Mouse (Mus musculus) liver, embryonic 12.5 days (tissue): ENCODE measurements at regions not wholly inside any gene's neighbourhood (a gene's known extent, or its start where the extent isn't known, plus 50 kb on each side); places are given as distances from the start of the nearest gene placed in this dataset.

ENCODE experiments used
- ATAC-seq: fragments of 200-750 bp; cut with Nextera tagmentation; 2 replicates; pipeline ENCODE4 v1.8.0; 2017; ENCODE audit warnings: moderate number of reproducible peaks, mild to moderate bottlenecking, moderate library complexity
- H3K27ac ChIP-seq: fragments of 300-500 bp; sonication (generic); 2 replicates; pipeline ENCODE4 v1.5.1; 2016; ENCODE audit warnings: mild to moderate bottlenecking
- H3K27me3 ChIP-seq: fragments of 300-500 bp; sonication (generic); replicated peaks from 2 replicates; pipeline ENCODE4 v1.6.1; 2016; ENCODE audit warnings: mild to moderate bottlenecking, moderate library complexity
- H3K36me3 ChIP-seq: fragments of 300-500 bp; sonication (generic); 2 replicates; pipeline ENCODE4 v1.6.1; 2016; ENCODE audit warnings: mild to moderate bottlenecking, moderate library complexity
- H3K4me1 ChIP-seq: fragments of 300-500 bp; sonication (generic); 2 replicates; pipeline ENCODE4 v1.6.1; 2016
- H3K4me2 ChIP-seq: fragments of 300-500 bp; sonication (generic); 2 replicates; pipeline ENCODE4 v1.6.1; 2016; ENCODE audit warnings: mild to moderate bottlenecking, moderate library complexity
- H3K4me3 ChIP-seq: fragments of 300-500 bp; sonication (generic); 2 replicates; pipeline ENCODE4 v1.5.1; 2016; ENCODE audit warnings: mild to moderate bottlenecking, moderate library complexity
- H3K9ac ChIP-seq: fragments of 300-500 bp; sonication (generic); 2 replicates; pipeline ENCODE4 v1.6.1; 2016; ENCODE audit warnings: mild to moderate bottlenecking, moderate library complexity
- H3K9me3 ChIP-seq: fragments of 300-500 bp; sonication (generic); replicated peaks from 2 replicates; pipeline ENCODE4 v1.6.1; 2016; ENCODE audit warnings: mild to moderate bottlenecking, moderate library complexity
- WGBS: fragments of 180-500 bp; shearing (Covaris S2); methylation state at CpG from one replicate; pipeline ENCODE4 v1.1.7; 2016; ENCODE audit not compliant: insufficient replicate concordance; 5-methylcytosine and 5-hydroxymethylcytosine counted together

DNA sequence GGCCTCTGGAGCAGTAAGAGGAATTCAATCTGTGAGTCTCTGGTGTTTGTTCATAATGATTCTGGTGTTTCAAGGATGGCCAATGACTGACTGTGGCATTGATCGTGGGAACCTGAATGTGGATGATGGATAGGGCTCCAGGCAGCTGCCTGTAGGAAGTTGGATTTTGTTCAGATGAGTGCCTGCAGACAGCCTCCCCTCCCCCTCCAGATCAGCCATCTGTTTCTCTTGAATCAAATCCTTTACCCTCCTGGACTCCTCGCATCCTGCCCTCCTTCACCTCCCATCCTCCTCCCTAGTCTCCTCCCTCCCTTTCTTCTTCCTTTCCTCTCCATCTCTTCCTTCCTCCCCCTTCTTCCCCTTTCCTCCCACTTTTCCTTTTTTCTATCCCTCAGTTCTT is 307.6 kb upstream of the Plxna2 start:
- H3K4me3 ChIP-seq = no peak overlapping the region
- 28% methylated on average over 2 of the region's 2 CpGs for WGBS
- no peaks in the 10 kb centered on the region for H3K27me3 ChIP-seq
- no peaks in the 10 kb centered on the region for H3K36me3 ChIP-seq
- H3K4me2 ChIP-seq = no peak overlapping the region
- H3K27ac ChIP-seq = no peak overlapping the region
- H3K9ac ChIP-seq = no peak overlapping the region
- no peak for ATAC-seq
- peaks cover 21% of the 10 kb centered on the region for H3K4me1 ChIP-seq
- H3K9me3 ChIP-seq = no peaks in the 10 kb centered on the region

- peak; percentile 95 for ATAC-seq
- 41% methylated on average over 3 of the region's 3 CpGs for WGBS
- Histone ChIP-seq H3K9me3 (no peaks in the 10 kb centered on the region), H3K9ac (no peak overlapping the region), H3K4me3 (no peak overlapping the region), H3K27ac (peak overlapping the region; percentile 80), H3K36me3 (no peaks in the 10 kb centered on the region), H3K4me1 (peaks cover 21% of the 10 kb centered on the region), H3K27me3 (no peaks in the 10 kb centered on the region), H3K4me2 (peak overlapping the region; percentile 42)
Measured at GRCm38 (mm10) chr1:194308648-194309047, 309.4 kb upstream of the Plxna2 start.

DNA sequence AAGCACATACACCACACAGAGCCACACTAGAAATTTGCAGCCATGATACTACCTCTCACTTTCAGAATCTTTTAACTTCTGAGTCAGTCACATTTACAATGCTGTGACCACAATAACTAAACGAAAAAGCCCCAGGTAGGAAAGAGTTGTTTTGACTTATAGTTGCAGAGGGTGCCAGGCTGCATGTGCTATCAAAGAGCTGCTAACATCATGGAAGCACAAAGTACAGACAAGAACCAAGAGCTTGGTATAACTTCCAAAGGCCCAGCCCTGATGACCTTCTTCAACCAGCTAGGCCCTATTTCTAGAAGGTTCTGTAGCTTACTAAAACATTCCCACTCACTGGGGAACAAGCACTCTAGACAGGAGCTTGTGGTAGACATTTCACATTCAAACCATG is 314.1 kb upstream of the Plxna2 start:
- Histone ChIP-seq H3K4me1 (peaks cover 9% of the 10 kb centered on the region), H3K27me3 (no peaks in the 10 kb centered on the region), H3K9me3 (no peaks in the 10 kb centered on the region), H3K9ac (no peak overlapping the region), H3K36me3 (no peaks in the 10 kb centered on the region), H3K4me2 (no peak overlapping the region), H3K27ac (no peak overlapping the region), H3K4me3 (no peak overlapping the region)
- no peak for ATAC-seq
- 32% methylated on average over 1 of the region's 1 CpGs for WGBS

GRCm38 (mm10) chr1:194302775-194303174 is 315.2 kb upstream of the Plxna2 start:
- ATAC-seq = no peak
- H3K9ac ChIP-seq = no peak overlapping the region
- WGBS = 20% methylated on average over 1 of the region's 1 CpGs
- H3K4me3 ChIP-seq = no peak overlapping the region
- no peak overlapping the region for H3K27ac ChIP-seq
- H3K9me3 ChIP-seq = no peaks in the 10 kb centered on the region
- no peaks in the 10 kb centered on the region for H3K27me3 ChIP-seq
- no peak overlapping the region for H3K4me2 ChIP-seq
- peaks cover under 1% of the 10 kb centered on the region; the same call in 1 of the 2 replicates for H3K4me1 ChIP-seq
- no peaks in the 10 kb centered on the region for H3K36me3 ChIP-seq

GRCm38 (mm10) chr1:194281941-194282340 is 336.1 kb upstream of the Plxna2 start:
- H3K36me3 ChIP-seq = no peaks in the 10 kb centered on the region
- no peak overlapping the region for H3K4me2 ChIP-seq
- no peaks in the 10 kb centered on the region for H3K27me3 ChIP-seq
- H3K9me3 ChIP-seq = no peaks in the 10 kb centered on the region
- H3K9ac ChIP-seq = no peak overlapping the region
- H3K27ac ChIP-seq = no peak overlapping the region
- WGBS = 46% methylated on average over 3 of the region's 3 CpGs
- ATAC-seq = no peak
- H3K4me1 ChIP-seq = no peaks in the 10 kb centered on the region
- H3K4me3 ChIP-seq = no peak overlapping the region

GRCm38 (mm10) chr1:194268028-194268427 is 350.0 kb upstream of the Plxna2 start:
- H3K36me3 ChIP-seq = no peaks in the 10 kb centered on the region
- no peak overlapping the region for H3K9ac ChIP-seq
- no peak overlapping the region for H3K4me2 ChIP-seq
- no peak overlapping the region for H3K4me3 ChIP-seq
- H3K9me3 ChIP-seq = no peaks in the 10 kb centered on the region
- no peaks in the 10 kb centered on the region for H3K27me3 ChIP-seq
- no peak for ATAC-seq
- no peaks in the 10 kb centered on the region for H3K4me1 ChIP-seq
- no peak overlapping the region for H3K27ac ChIP-seq

DNA sequence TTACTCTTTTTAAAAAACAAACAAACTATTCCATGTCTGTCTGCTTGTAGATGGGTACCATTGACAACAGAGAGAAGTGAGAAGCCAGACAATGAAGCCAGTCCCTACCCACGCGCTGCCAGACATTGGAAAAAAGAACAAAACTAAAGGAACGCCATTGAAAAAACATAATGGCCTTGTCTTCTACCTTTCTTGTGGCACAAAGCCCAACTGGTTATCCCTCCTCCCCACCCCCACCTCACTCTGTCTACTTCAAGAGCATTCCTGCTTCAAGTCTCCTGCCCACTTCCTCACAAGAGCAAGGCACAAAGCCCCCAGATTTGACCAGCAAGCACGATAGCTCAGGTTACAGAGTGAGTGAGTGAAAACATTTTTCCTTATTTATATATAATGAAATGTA is 355.6 kb upstream of the Plxna2 start:
- WGBS = 59% methylated on average over 4 of the region's 4 CpGs

GRCm38 (mm10) chr1:194259957-194260356 is 358.1 kb upstream of the Plxna2 start:
- whole genome bisulfite sequencing = 58% methylated on average over 3 of the region's 3 CpGs
- H3K27ac ChIP-seq = no peak overlapping the region
- H3K4me2 ChIP-seq = no peak overlapping the region
- ATAC-seq = no peak
- no peaks in the 10 kb centered on the region for H3K27me3 ChIP-seq
- no peaks in the 10 kb centered on the region for H3K36me3 ChIP-seq
- H3K4me1 ChIP-seq = no peaks in the 10 kb centered on the region
- H3K4me3 ChIP-seq = no peak overlapping the region
- no peaks in the 10 kb centered on the region for H3K9me3 ChIP-seq
- H3K9ac ChIP-seq = no peak overlapping the region

More for the DNA sequence above, 355.6 kb upstream of the Plxna2 start:
- Histone ChIP-seq H3K9ac (no peak overlapping the region), H3K36me3 (no peaks in the 10 kb centered on the region), H3K9me3 (no peaks in the 10 kb centered on the region), H3K4me2 (no peak overlapping the region), H3K4me1 (no peaks in the 10 kb centered on the region), H3K27ac (no peak overlapping the region), H3K27me3 (no peaks in the 10 kb centered on the region), H3K4me3 (no peak overlapping the region)
- no peak for ATAC-seq

DNA sequence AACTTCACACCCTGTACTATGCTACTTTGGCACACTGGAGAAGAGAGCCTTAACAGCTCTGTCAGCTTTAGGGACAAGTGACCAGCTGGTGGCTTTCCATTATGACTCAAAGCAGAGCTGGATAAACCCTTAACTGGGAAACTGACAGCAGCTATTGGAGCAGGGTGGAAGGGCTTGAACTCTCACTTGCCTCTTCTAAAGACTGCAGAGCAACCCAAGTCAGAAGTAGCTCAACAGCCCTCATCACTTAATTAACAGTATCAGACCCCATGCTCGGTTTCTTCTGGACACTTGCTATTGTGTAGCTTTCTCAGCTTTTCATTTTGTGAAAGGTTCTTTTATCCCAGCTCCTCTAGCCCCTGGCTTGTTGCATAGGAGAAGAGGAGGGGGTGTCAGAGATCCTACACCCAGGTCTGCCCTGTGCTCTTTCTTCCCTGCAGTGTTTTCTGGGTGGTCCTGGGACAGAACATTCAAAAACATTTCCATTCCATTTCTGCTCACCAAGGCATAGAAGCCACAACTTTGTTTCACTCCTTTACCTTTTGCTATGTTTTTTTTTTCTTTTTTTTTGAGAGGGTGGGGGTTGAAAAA is 373.1 kb upstream of the Plxna2 start:
- no peaks in the 10 kb centered on the region for H3K27me3 ChIP-seq
- ATAC-seq = no peak
- H3K4me2 ChIP-seq = no peak overlapping the region
- no peaks in the 10 kb centered on the region for H3K4me1 ChIP-seq
- no peaks in the 10 kb centered on the region for H3K36me3 ChIP-seq
- H3K9ac ChIP-seq = no peak overlapping the region
- 29% methylated on average over 1 of the region's 1 CpGs for WGBS
- no peak overlapping the region for H3K27ac ChIP-seq
- H3K9me3 ChIP-seq = no peaks in the 10 kb centered on the region
- H3K4me3 ChIP-seq = no peak overlapping the region

DNA sequence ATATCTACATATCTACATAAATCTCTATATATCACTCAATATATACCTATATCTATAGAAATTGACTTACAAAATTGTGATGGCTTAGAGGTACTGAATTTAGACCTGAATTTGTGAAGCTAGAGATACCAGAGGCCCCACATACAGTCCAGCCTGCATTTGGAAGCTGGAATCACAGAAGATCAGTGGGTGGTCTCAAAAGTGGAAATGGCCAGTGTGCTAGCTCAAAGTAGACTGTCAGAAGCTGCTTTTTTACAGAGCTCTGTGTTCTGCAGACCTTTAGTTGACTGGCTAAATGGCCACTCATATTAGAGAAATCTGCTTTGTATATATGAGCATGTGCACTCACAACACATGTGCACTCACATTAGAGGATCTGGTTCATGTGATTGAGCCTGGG is 376.9 kb upstream of the Plxna2 start:
- H3K36me3 ChIP-seq = no peaks in the 10 kb centered on the region
- ATAC-seq = no peak
- no peaks in the 10 kb centered on the region for H3K27me3 ChIP-seq
- H3K4me3 ChIP-seq = no peak overlapping the region
- H3K4me2 ChIP-seq = no peak overlapping the region
- H3K9me3 ChIP-seq = no peaks in the 10 kb centered on the region
- no peak overlapping the region for H3K9ac ChIP-seq
- H3K4me1 ChIP-seq = no peaks in the 10 kb centered on the region
- H3K27ac ChIP-seq = no peak overlapping the region

- H3K9me3 ChIP-seq = no peaks in the 10 kb centered on the region
- H3K27ac ChIP-seq = no peak overlapping the region
- H3K36me3 ChIP-seq = no peaks in the 10 kb centered on the region
- no peak for ATAC-seq
- H3K9ac ChIP-seq = no peak overlapping the region
- no peaks in the 10 kb centered on the region for H3K27me3 ChIP-seq
- H3K4me3 ChIP-seq = no peak overlapping the region
- no peaks in the 10 kb centered on the region for H3K4me1 ChIP-seq
- 61% methylated on average over 4 of the region's 4 CpGs for WGBS
- H3K4me2 ChIP-seq = no peak overlapping the region
Measured at GRCm38 (mm10) chr1:194231206-194231605, 386.8 kb upstream of the Plxna2 start.

- H3K4me1 ChIP-seq = no peaks in the 10 kb centered on the region
- 27% methylated on average over 6 of the region's 6 CpGs for WGBS
- no peaks in the 10 kb centered on the region for H3K27me3 ChIP-seq
- H3K4me3 ChIP-seq = no peak overlapping the region
- H3K27ac ChIP-seq = no peak overlapping the region
- no peak overlapping the region for H3K4me2 ChIP-seq
- ATAC-seq = no peak
- H3K9ac ChIP-seq = no peak overlapping the region
- no peaks in the 10 kb centered on the region for H3K9me3 ChIP-seq
- no peaks in the 10 kb centered on the region for H3K36me3 ChIP-seq
Measured at GRCm38 (mm10) chr1:194226550-194227160, 391.4 kb upstream of the Plxna2 start.

DNA sequence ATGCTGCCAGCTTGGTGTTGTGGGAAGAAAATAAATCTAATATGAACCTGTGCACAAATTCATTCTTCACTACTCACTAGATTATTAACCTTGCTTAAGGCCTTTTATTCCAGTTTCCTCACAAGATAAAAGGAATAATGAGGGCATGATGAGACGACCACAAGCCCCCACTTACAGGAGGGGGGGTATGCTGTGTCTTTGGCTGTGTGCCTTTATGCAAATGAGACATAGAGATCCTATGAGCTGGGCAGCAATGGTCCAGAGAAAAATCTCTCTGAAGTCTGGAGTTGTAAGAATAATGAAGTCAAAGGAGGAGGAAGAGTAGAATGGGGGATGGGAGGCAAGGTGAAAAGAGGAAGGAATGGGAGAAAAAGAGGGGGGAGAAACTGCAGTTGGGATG is 392.2 kb upstream of the Plxna2 start:
- H3K9ac ChIP-seq = no peak overlapping the region
- no peak overlapping the region for H3K4me3 ChIP-seq
- no peaks in the 10 kb centered on the region for H3K9me3 ChIP-seq
- H3K4me1 ChIP-seq = no peaks in the 10 kb centered on the region
- ATAC-seq = no peak
- no peak overlapping the region for H3K27ac ChIP-seq
- H3K36me3 ChIP-seq = no peaks in the 10 kb centered on the region
- H3K4me2 ChIP-seq = no peak overlapping the region
- H3K27me3 ChIP-seq = no peaks in the 10 kb centered on the region
- 21% methylated on average over 1 of the region's 1 CpGs for WGBS
